Mouse (Mus musculus): ENCODE measurements at regions not wholly inside any gene's neighbourhood (a gene's known extent, or its start where the extent isn't known, plus 50 kb on each side); places are given as distances from the start of the nearest gene placed in this dataset.

GRCm38 (mm10) chr2:51531106-51531839, 96.0 kb upstream of the Tas2r134 start:
- H3K36me3 ChIP-seq (ENCODE audit: control insufficient read depth, insufficient read depth) = no peaks in the 10 kb centered on the region
- H3K9ac ChIP-seq (replicated peaks; ENCODE audit: low read depth, low read length) = no peak overlapping the region
- no peak overlapping the region for H3K27ac ChIP-seq (ENCODE audit: low read length)
- no peaks in the 10 kb centered on the region for H3K27me3 ChIP-seq (replicated peaks; ENCODE audit: control insufficient read depth, insufficient read depth, low read length)
- H3K9me3 ChIP-seq (ENCODE audit: control insufficient read depth, low read length) = no peaks in the 10 kb centered on the region
- H3K4me2 ChIP-seq (ENCODE audit: low read length) = no peak overlapping the region
- WGBS = 56% methylated on average over 10 of the region's 10 CpGs
- no peak for ATAC-seq
- no peaks in the 10 kb centered on the region for H3K4me1 ChIP-seq (replicated peaks; ENCODE audit: control insufficient read depth, insufficient read depth, low read length)
- no peak overlapping the region for H3K4me3 ChIP-seq (replicated peaks; ENCODE audit: low read length)

GRCm38 (mm10) chr2:51522766-51523165, 104.5 kb upstream of the Tas2r134 start:
- no peak for ATAC-seq
- no peak overlapping the region for H3K4me2 ChIP-seq (ENCODE audit: low read length)

GRCm38 (mm10) chr2:51509220-51510011, 117.9 kb upstream of the Tas2r134 start:
- WGBS = 88% methylated on average over 8 of the region's 8 CpGs
- Histone ChIP-seq H3K9me3 (ENCODE audit: control insufficient read depth, low read length) (no peaks in the 10 kb centered on the region), H3K27ac (ENCODE audit: low read length) (no peak overlapping the region), H3K4me2 (ENCODE audit: low read length) (no peak overlapping the region), H3K4me3 (replicated peaks; ENCODE audit: low read length) (no peak overlapping the region), H3K27me3 (replicated peaks; ENCODE audit: control insufficient read depth, insufficient read depth, low read length) (no peaks in the 10 kb centered on the region), H3K4me1 (replicated peaks; ENCODE audit: control insufficient read depth, insufficient read depth, low read length) (no peaks in the 10 kb centered on the region), H3K9ac (replicated peaks; ENCODE audit: low read depth, low read length) (no peak overlapping the region), H3K36me3 (ENCODE audit: control insufficient read depth, insufficient read depth) (no peaks in the 10 kb centered on the region)
- ATAC-seq = no peak

More at GRCm38 (mm10) chr2:51522766-51523165, 104.5 kb upstream of the Tas2r134 start:
- Histone ChIP-seq H3K27me3 (replicated peaks; ENCODE audit: control insufficient read depth, insufficient read depth, low read length) (no peaks in the 10 kb centered on the region), H3K9me3 (ENCODE audit: control insufficient read depth, low read length) (no peaks in the 10 kb centered on the region), H3K4me1 (replicated peaks; ENCODE audit: control insufficient read depth, insufficient read depth, low read length) (no peaks in the 10 kb centered on the region), H3K27ac (ENCODE audit: low read length) (no peak overlapping the region), H3K36me3 (ENCODE audit: control insufficient read depth, insufficient read depth) (no peaks in the 10 kb centered on the region), H3K9ac (replicated peaks; ENCODE audit: low read depth, low read length) (no peak overlapping the region), H3K4me3 (replicated peaks; ENCODE audit: low read length) (no peak overlapping the region)
- 66% methylated on average over 3 of the region's 3 CpGs for WGBS

- 94% methylated on average over 2 of the region's 2 CpGs for whole genome bisulfite sequencing
- no peak for ATAC-seq
- no peaks in the 10 kb centered on the region for H3K4me1 ChIP-seq (replicated peaks; ENCODE audit: control insufficient read depth, insufficient read depth, low read length)
- no peak overlapping the region for H3K9ac ChIP-seq (replicated peaks; ENCODE audit: low read depth, low read length)
- H3K9me3 ChIP-seq (ENCODE audit: control insufficient read depth, low read length) = no peaks in the 10 kb centered on the region
- no peak overlapping the region for H3K4me2 ChIP-seq (ENCODE audit: low read length)
- no peak overlapping the region for H3K4me3 ChIP-seq (replicated peaks; ENCODE audit: low read length)
- H3K36me3 ChIP-seq (ENCODE audit: control insufficient read depth, insufficient read depth) = no peaks in the 10 kb centered on the region
- H3K27me3 ChIP-seq (replicated peaks; ENCODE audit: control insufficient read depth, insufficient read depth, low read length) = no peaks in the 10 kb centered on the region
- no peak overlapping the region for H3K27ac ChIP-seq (ENCODE audit: low read length)
Observed at GRCm38 (mm10) chr2:51497896-51498295, 129.4 kb upstream of the Tas2r134 start.

- H3K4me3 ChIP-seq (replicated peaks; ENCODE audit: low read length) = no peak overlapping the region
- H3K9ac ChIP-seq (replicated peaks; ENCODE audit: low read depth, low read length) = no peak overlapping the region
- H3K27me3 ChIP-seq (replicated peaks; ENCODE audit: control insufficient read depth, insufficient read depth, low read length) = no peaks in the 10 kb centered on the region
- H3K27ac ChIP-seq (ENCODE audit: low read length) = no peak overlapping the region
- WGBS = 62% methylated on average over 2 of the region's 2 CpGs
- no peaks in the 10 kb centered on the region for H3K4me1 ChIP-seq (replicated peaks; ENCODE audit: control insufficient read depth, insufficient read depth, low read length)
- no peaks in the 10 kb centered on the region for H3K9me3 ChIP-seq (ENCODE audit: control insufficient read depth, low read length)
- no peak for ATAC-seq
- no peak overlapping the region for H3K4me2 ChIP-seq (ENCODE audit: low read length)
- no peaks in the 10 kb centered on the region for H3K36me3 ChIP-seq (ENCODE audit: control insufficient read depth, insufficient read depth)
Observed at GRCm38 (mm10) chr2:51473753-51474152, 153.6 kb upstream of the Tas2r134 start.

GRCm38 (mm10) chr2:51467027-51467694, 160.2 kb upstream of the Tas2r134 start:
- H3K27me3 ChIP-seq (replicated peaks; ENCODE audit: control insufficient read depth, insufficient read depth, low read length) = no peaks in the 10 kb centered on the region
- H3K4me3 ChIP-seq (replicated peaks; ENCODE audit: low read length) = no peak overlapping the region
- ATAC-seq = no peak
- H3K36me3 ChIP-seq (ENCODE audit: control insufficient read depth, insufficient read depth) = no peaks in the 10 kb centered on the region
- H3K9ac ChIP-seq (replicated peaks; ENCODE audit: low read depth, low read length) = no peak overlapping the region
- no peak overlapping the region for H3K4me2 ChIP-seq (ENCODE audit: low read length)
- WGBS = 70% methylated on average over 7 of the region's 7 CpGs
- no peak overlapping the region for H3K27ac ChIP-seq (ENCODE audit: low read length)
- no peaks in the 10 kb centered on the region for H3K9me3 ChIP-seq (ENCODE audit: control insufficient read depth, low read length)
- H3K4me1 ChIP-seq (replicated peaks; ENCODE audit: control insufficient read depth, insufficient read depth, low read length) = no peaks in the 10 kb centered on the region; the same call in 1 of the 2 replicates

- Histone ChIP-seq H3K4me1 (replicated peaks; ENCODE audit: control insufficient read depth, insufficient read depth, low read length) (no peaks in the 10 kb centered on the region; the same call in 1 of the 2 replicates), H3K9me3 (ENCODE audit: control insufficient read depth, low read length) (no peaks in the 10 kb centered on the region), H3K4me3 (replicated peaks; ENCODE audit: low read length) (no peak overlapping the region), H3K4me2 (ENCODE audit: low read length) (no peak overlapping the region), H3K27me3 (replicated peaks; ENCODE audit: control insufficient read depth, insufficient read depth, low read length) (no peaks in the 10 kb centered on the region), H3K27ac (ENCODE audit: low read length) (no peak overlapping the region), H3K36me3 (ENCODE audit: control insufficient read depth, insufficient read depth) (no peaks in the 10 kb centered on the region), H3K9ac (replicated peaks; ENCODE audit: low read depth, low read length) (no peak overlapping the region)
- WGBS = 84% methylated on average over 7 of the region's 7 CpGs
- ATAC-seq = no peak
Observed at GRCm38 (mm10) chr2:51466003-51466402, 161.3 kb upstream of the Tas2r134 start.

GRCm38 (mm10) chr2:51465576-51465975, 161.7 kb upstream of the Tas2r134 start:
- 47% methylated on average over 7 of the region's 7 CpGs for WGBS
- no peaks in the 10 kb centered on the region for H3K36me3 ChIP-seq (ENCODE audit: control insufficient read depth, insufficient read depth)
- H3K27ac ChIP-seq (ENCODE audit: low read length) = no peak overlapping the region
- H3K9ac ChIP-seq (replicated peaks; ENCODE audit: low read depth, low read length) = no peak overlapping the region
- H3K9me3 ChIP-seq (ENCODE audit: control insufficient read depth, low read length) = no peaks in the 10 kb centered on the region
- no peak for ATAC-seq
- no peak overlapping the region for H3K4me2 ChIP-seq (ENCODE audit: low read length)
- H3K27me3 ChIP-seq (replicated peaks; ENCODE audit: control insufficient read depth, insufficient read depth, low read length) = no peaks in the 10 kb centered on the region
- H3K4me1 ChIP-seq (replicated peaks; ENCODE audit: control insufficient read depth, insufficient read depth, low read length) = no peaks in the 10 kb centered on the region; the same call in 1 of the 2 replicates
- H3K4me3 ChIP-seq (replicated peaks; ENCODE audit: low read length) = no peak overlapping the region

GRCm38 (mm10) chr2:51464356-51464755, 163.0 kb upstream of the Tas2r134 start:
- Histone ChIP-seq H3K36me3 (ENCODE audit: control insufficient read depth, insufficient read depth) (no peaks in the 10 kb centered on the region), H3K9ac (replicated peaks; ENCODE audit: low read depth, low read length) (no peak overlapping the region), H3K9me3 (ENCODE audit: control insufficient read depth, low read length) (no peaks in the 10 kb centered on the region), H3K4me2 (ENCODE audit: low read length) (no peak overlapping the region), H3K27me3 (replicated peaks; ENCODE audit: control insufficient read depth, insufficient read depth, low read length) (no peaks in the 10 kb centered on the region), H3K27ac (ENCODE audit: low read length) (no peak overlapping the region), H3K4me3 (replicated peaks; ENCODE audit: low read length) (no peak overlapping the region), H3K4me1 (replicated peaks; ENCODE audit: control insufficient read depth, insufficient read depth, low read length) (no peaks in the 10 kb centered on the region; the same call in 1 of the 2 replicates)
- WGBS = 50% methylated on average over 2 of the region's 2 CpGs
- no peak for ATAC-seq

Measured in forebrain, embryonic 16.5 days (tissue).